Mouse (Mus musculus): Measurements from ENCODE around the gene Npffr2.

- TF ChIP-seq MAFK (IDR thresholded peaks at IDR 0.05; ENCODE audit: insufficient read depth, low read depth, low read length) = no peak
- no peak for TF ChIP-seq CHD2 (IDR thresholded peaks at IDR 0.05; ENCODE audit: low read depth, low read length)
- TF ChIP-seq ZC3H11A (IDR thresholded peaks at IDR 0.05; ENCODE audit: borderline replicate concordance, low read depth, low read length) = no peak
- TF ChIP-seq ZNF384 (IDR thresholded peaks at IDR 0.05; ENCODE audit: low read depth, low read length) = no peak
- TF ChIP-seq HCFC1 (IDR thresholded peaks at IDR 0.05; ENCODE audit: borderline replicate concordance, insufficient read depth, low read length) = no peak
Observed at GRCm38 (mm10) chr5:89579181-89579580, 52.0 kb downstream of the Npffr2 start.
